ENCODE assay signal across 8 mouse cellular contexts in genomic region chr13:83737031-83737825, GRCm38 (mm10).
A peak's percentile ranks its signal among the peaks of the same experiment; 100 is the strongest.
DNase-seq lines count a peak whose midpoint lies in the region; ATAC-seq and TF ChIP-seq lines count a peak whose summit lies in the region.
"Had no signal": no experiment of that assay in that cellular context is flagged by ENCODE, and none has a peak within 500 bp of the region (broad histone marks: within the 10 kb centered on the region; RNA-seq: fewer than 3 reads in every experiment).

No protein-coding gene starts in this region.

- WGBS in embryonic facial prominence, embryonic 14.5 days, result 7% methylated on average over 9 of the region's 9 CpGs
- 3% methylated on average over 9 of the region's 9 CpGs for WGBS in hindbrain, postnatal 0 days
- 2% methylated on average over 9 of the region's 9 CpGs for WGBS in neural tube, embryonic 14.5 days

- peaks cover 90% of the 10 kb centered on the region for H3K27me3 ChIP-seq in embryonic facial prominence, embryonic 14.5 days (replicated peaks; ENCODE audit: control insufficient read depth, insufficient read depth, low read length)
- no peaks in the 10 kb centered on the region for H3K27me3 ChIP-seq in hindbrain, postnatal 0 days (ENCODE audit: insufficient read depth, low read length)
- H3K27me3 ChIP-seq in neural tube, embryonic 14.5 days (ENCODE audit: control insufficient read depth, insufficient read depth, low read length), result no peaks in the 10 kb centered on the region

- TF ChIP-seq CTCF in layer of hippocampus, adult 2 months (conservative IDR thresholded peaks at IDR 0.05), result no peak
- no peak for TF ChIP-seq CTCF in hindbrain, postnatal 0 days (IDR thresholded peaks at IDR 0.05; ENCODE audit: low read depth)

- H3K4me2 ChIP-seq in embryonic facial prominence, embryonic 14.5 days (ENCODE audit: low read depth, low read length), result peak overlapping the region; percentile 41; the same call in 1 of the 2 replicates
- H3K4me2 ChIP-seq in hindbrain, postnatal 0 days (ENCODE audit: low read depth, low read length), result peak overlapping the region; percentile 89
- H3K4me2 ChIP-seq in neural tube, embryonic 14.5 days (ENCODE audit: low read depth, low read length), result peak overlapping the region; percentile 89

- peak overlapping the region; percentile 26; the same call in 1 of the 2 replicates for H3K9ac ChIP-seq in embryonic facial prominence, embryonic 14.5 days (ENCODE audit: low read depth, low read length)
- peak overlapping the region; percentile 85 for H3K9ac ChIP-seq in hindbrain, postnatal 0 days (replicated peaks; ENCODE audit: low read length)
- peak overlapping the region; percentile 90 for H3K9ac ChIP-seq in neural tube, embryonic 14.5 days (replicated peaks; ENCODE audit: low read depth, low read length)

- no peaks in the 10 kb centered on the region for H3K36me3 ChIP-seq in embryonic facial prominence, embryonic 14.5 days (ENCODE audit: control insufficient read depth, insufficient read depth, low read length)
- H3K36me3 ChIP-seq in hindbrain, postnatal 0 days (ENCODE audit: insufficient read depth, low read length), result peaks cover 5% of the 10 kb centered on the region; the same call in 1 of the 2 replicates
- peaks cover 26% of the 10 kb centered on the region; the same call in 1 of the 2 replicates for H3K36me3 ChIP-seq in neural tube, embryonic 14.5 days (ENCODE audit: control insufficient read depth, insufficient read depth, low read length)

- ATAC-seq in embryonic facial prominence, embryonic 14.5 days (ENCODE audit: low read depth), result no peak
- ATAC-seq in hindbrain, postnatal 0 days, result no peak
- ATAC-seq in neural tube, embryonic 14.5 days (ENCODE audit: low read depth), result no peak

- DNase-seq in layer of hippocampus, adult 2 months (ENCODE audit: low spot score in 2 of 2), result no peak
- no peak for DNase-seq in layer of hippocampus, adult 9-10 months (ENCODE audit: low spot score)
- no peak for DNase-seq in embryonic facial prominence, embryonic 14.5 days (ENCODE audit: low spot score)
- DNase-seq in hindbrain, postnatal 0 days (ENCODE audit: low spot score), result peak; percentile 54
- no peak for DNase-seq in ovary, postnatal 36 days (ENCODE audit: low spot score)
- no peak for DNase-seq in embryo, embryonic 9.5 days (ENCODE audit: extremely low spot score)
- DNase-seq: lung, postnatal 36 days had no signal

- no peaks in the 10 kb centered on the region for H3K9me3 ChIP-seq in embryonic facial prominence, embryonic 14.5 days (ENCODE audit: control insufficient read depth, low read length)
- no peaks in the 10 kb centered on the region for H3K9me3 ChIP-seq in hindbrain, postnatal 0 days (ENCODE audit: low read length)
- H3K9me3 ChIP-seq in neural tube, embryonic 14.5 days (ENCODE audit: control insufficient read depth, low read length), result no peaks in the 10 kb centered on the region

- H3K4me1 ChIP-seq in embryonic facial prominence, embryonic 14.5 days (ENCODE audit: control insufficient read depth, insufficient read depth, low read length), result no peaks in the 10 kb centered on the region
- H3K4me1 ChIP-seq in hindbrain, postnatal 0 days (ENCODE audit: insufficient read depth, low read length), result no peaks in the 10 kb centered on the region
- no peaks in the 10 kb centered on the region for H3K4me1 ChIP-seq in neural tube, embryonic 14.5 days (ENCODE audit: control insufficient read depth, insufficient read depth, low read length)

- peak overlapping the region; percentile 100 for H3K27ac ChIP-seq in layer of hippocampus, adult 2 months
- no peak overlapping the region; the same call in 1 of the 2 replicates for H3K27ac ChIP-seq in embryonic facial prominence, embryonic 14.5 days (replicated peaks; ENCODE audit: low read depth, low read length)
- peak overlapping the region; percentile 97 for H3K27ac ChIP-seq in hindbrain, postnatal 0 days
- peak overlapping the region; percentile 97 for H3K27ac ChIP-seq in neural tube, embryonic 14.5 days (ENCODE audit: low read depth, low read length)

- peak overlapping the region; percentile 88 for H3K4me3 ChIP-seq in layer of hippocampus, adult 2 months
- H3K4me3 ChIP-seq in embryonic facial prominence, embryonic 14.5 days (ENCODE audit: low read depth, low read length), result peak overlapping the region; percentile 21; the same call in 1 of the 2 replicates
- H3K4me3 ChIP-seq in hindbrain, postnatal 0 days (ENCODE audit: low read length), result peak overlapping the region; percentile 62
- peak overlapping the region; percentile 90 for H3K4me3 ChIP-seq in neural tube, embryonic 14.5 days (ENCODE audit: low read depth, low read length)

Comparison
In these comparisons a context has a peak if more than half of its experiments do, and no peak if none do; other contexts are left out.
1. H3K4me3 ChIP-seq: peak in every context shown above with its lines; median percentile 90 in neural tube, embryonic 14.5 days; 88 in layer of hippocampus, adult 2 months; 62 in hindbrain, postnatal 0 days; 21 in embryonic facial prominence, embryonic 14.5 days.
2. H3K9ac ChIP-seq: peak in every context shown above with its lines; median percentile 90 in neural tube, embryonic 14.5 days; 85 in hindbrain, postnatal 0 days; 26 in embryonic facial prominence, embryonic 14.5 days.